Mouse (Mus musculus) brain, embryonic 14.5 days (tissue): ENCODE measurements at regions not wholly inside any gene's neighbourhood (a gene's known extent, or its start where the extent isn't known, plus 50 kb on each side); places are given as distances from the start of the nearest gene placed in this dataset.

ENCODE experiments used
- CTCF ChIP-seq: fragments of 200-500 bp; IDR thresholded peaks from 2 replicates; pipeline ENCODE4 v1.5.1; 2012; ENCODE audit warnings: inconsistent platforms, mild to moderate bottlenecking, moderate library complexity, borderline replicate concordance; ENCODE audit not compliant: insufficient read depth, insufficient read length; ENCODE audit errors: extremely low read depth
- POLR2A ChIP-seq: fragments of 200-500 bp; IDR thresholded peaks from 2 replicates; pipeline ENCODE4 v1.6.1; 2012; ENCODE audit warnings: mild to moderate bottlenecking, inconsistent platforms, borderline replicate concordance; ENCODE audit not compliant: poor library complexity, insufficient read depth, insufficient read length, severe bottlenecking; ENCODE audit errors: extremely low read depth

DNA sequence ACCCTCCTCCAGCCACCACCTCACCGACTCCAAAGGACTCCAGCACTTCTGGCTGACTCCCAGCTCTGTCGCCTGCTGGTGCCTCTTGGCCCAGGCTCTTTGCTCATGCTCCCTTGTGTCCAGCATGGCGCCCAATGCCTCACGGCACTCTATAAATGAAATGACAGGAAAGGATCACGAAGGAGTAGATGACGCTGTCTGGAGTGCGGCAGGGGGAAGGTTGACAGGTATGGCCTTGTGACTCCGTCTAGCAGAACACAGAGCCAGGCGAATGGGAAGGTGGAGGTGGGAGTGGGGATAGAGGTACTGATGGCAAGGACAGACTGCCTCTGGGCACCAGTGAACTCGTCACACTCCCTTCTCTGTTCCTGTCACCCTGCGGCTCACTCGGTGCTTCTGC is 259.5 kb downstream of the Matn1 start:
- TF ChIP-seq CTCF = no peak
- no peak for TF ChIP-seq POLR2A
